Mouse (Mus musculus) myocyte (in vitro differentiated cells): ENCODE measurements at regions not wholly inside any gene's neighbourhood (a gene's known extent, or its start where the extent isn't known, plus 50 kb on each side); places are given as distances from the start of the nearest gene placed in this dataset.

Experiments used
- H3K27me3 ChIP-seq: one replicate; pipeline ENCODE4 v1.6.1; 2011; ENCODE audit not compliant: control insufficient read depth, insufficient read depth, insufficient read length
- H3K36me3 ChIP-seq: one replicate; pipeline ENCODE4 v1.6.1; 2011; ENCODE audit not compliant: control insufficient read depth, insufficient read depth
- H3K4me2 ChIP-seq: one replicate; pipeline ENCODE4 v1.6.1; 2011; ENCODE audit warnings: low read depth, control low read depth
- H3K4me3 ChIP-seq: one replicate; pipeline ENCODE4 v1.5.1; 2011; ENCODE audit warnings: mild to moderate bottlenecking, control low read depth, moderate library complexity
- H3K79me2 ChIP-seq: one replicate; pipeline ENCODE4 v1.6.1; 2011; ENCODE audit not compliant: control insufficient read depth, insufficient read depth
- H3ac ChIP-seq: one replicate; pipeline ENCODE4 v1.6.1; 2011; ENCODE audit not compliant: control insufficient read depth, insufficient read length
- CEBPB ChIP-seq: IDR thresholded peaks from 2 replicates; pipeline ENCODE4 v1.6.1; 2011; ENCODE audit warnings: mild to moderate bottlenecking, moderate library complexity; ENCODE audit not compliant: poor library complexity, insufficient read depth, severe bottlenecking
- E2F4 ChIP-seq: IDR thresholded peaks from one replicate; pipeline ENCODE4 v1.6.1; 2011; ENCODE audit warnings: mild to moderate bottlenecking, control low read depth, moderate library complexity; ENCODE audit not compliant: insufficient read depth
- MAX ChIP-seq: IDR thresholded peaks from one replicate; pipeline ENCODE4 v1.6.1; 2011; ENCODE audit warnings: low read depth, mild to moderate bottlenecking, control low read depth
- MYOD1 ChIP-seq, 3 experiments: IDR thresholded peaks; one replicate each; pipeline ENCODE4 v1.6.1; 2011; ENCODE audit warnings: control low read depth in 2 of 3, low read depth in 2 of 3, mild to moderate bottlenecking in 2 of 3, moderate library complexity in 1 of 3; ENCODE audit not compliant: insufficient read length in 2 of 3, control insufficient read depth in 1 of 3
- MYOG ChIP-seq, 3 experiments: IDR thresholded peaks; one replicate each; pipeline ENCODE4 v1.6.1; 2011; ENCODE audit warnings: control low read depth in 2 of 3, low read depth in 2 of 3, mild to moderate bottlenecking in 2 of 3; ENCODE audit not compliant: insufficient read length in 2 of 3, control insufficient read depth in 1 of 3, insufficient read depth in 1 of 3
- POLR2A ChIP-seq: IDR thresholded peaks from one replicate; pipeline ENCODE4 v1.6.1; 2011; ENCODE audit warnings: low read depth, mild to moderate bottlenecking, control low read depth, moderate library complexity; ENCODE audit not compliant: insufficient read length
- POLR2AphosphoS2 ChIP-seq: IDR thresholded peaks from one replicate; pipeline ENCODE4 v1.6.1; 2011; ENCODE audit warnings: low read depth, control low read depth; ENCODE audit not compliant: insufficient read length
- REST ChIP-seq: IDR thresholded peaks from one replicate; pipeline ENCODE4 v1.6.1; 2011; ENCODE audit warnings: mild to moderate bottlenecking, control low read depth, moderate library complexity; ENCODE audit not compliant: insufficient read depth, insufficient read length
- SRF ChIP-seq: IDR thresholded peaks from one replicate; pipeline ENCODE4 v1.6.1; 2011; ENCODE audit warnings: low read depth; ENCODE audit not compliant: control insufficient read depth, insufficient read length
- TCF12 ChIP-seq: IDR thresholded peaks from one replicate; pipeline ENCODE4 v1.6.1; 2011; ENCODE audit warnings: mild to moderate bottlenecking, control low read depth; ENCODE audit not compliant: poor library complexity, insufficient read depth, severe bottlenecking
- TCF3 ChIP-seq: IDR thresholded peaks from one replicate; pipeline ENCODE4 v1.6.1; 2011; ENCODE audit warnings: low read depth, control low read depth; ENCODE audit not compliant: insufficient read length
- USF1 ChIP-seq: IDR thresholded peaks from one replicate; pipeline ENCODE4 v1.6.1; 2011; ENCODE audit warnings: low read depth, mild to moderate bottlenecking, control low read depth, moderate library complexity

DNA sequence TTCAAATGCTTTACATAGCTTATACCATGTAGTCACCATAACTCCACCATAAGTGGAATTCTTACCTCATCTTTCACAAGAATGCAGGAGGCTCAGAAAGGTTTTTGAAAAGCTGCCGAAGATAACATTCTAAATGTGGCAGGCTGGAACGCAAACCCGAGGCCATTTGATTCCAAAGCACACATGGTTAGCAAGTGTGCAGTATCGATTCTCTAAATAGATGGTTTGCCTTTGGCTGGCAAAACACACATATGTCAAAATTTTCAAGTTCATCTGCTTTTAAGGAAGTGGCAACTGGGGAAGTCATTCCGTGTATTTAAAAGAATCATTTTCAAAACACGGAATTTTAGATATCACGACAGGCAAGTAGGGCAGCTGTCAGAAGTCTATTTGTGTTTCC lies 609.8 kb downstream of the Actr3 start:
- TF ChIP-seq E2F4 = no peak
- no peak for TF ChIP-seq CEBPB
- TF ChIP-seq MYOD1 (IDR thresholded peaks at IDR 0.05; ENCODE audit: control insufficient read depth in 1 of 3, insufficient read length in 2 of 3, low read depth in 2 of 3) = no peak
- TF ChIP-seq POLR2AphosphoS2 = no peak
- no peak for TF ChIP-seq SRF
- no peak for TF ChIP-seq USF1
- TF ChIP-seq MYOG (IDR thresholded peaks at IDR 0.05; ENCODE audit: control insufficient read depth in 1 of 3, insufficient read depth in 1 of 3, insufficient read length in 2 of 3, low read depth in 2 of 3) = no peak
- no peaks in the 10 kb centered on the region for H3K27me3 ChIP-seq
- H3K4me3 ChIP-seq = no peak overlapping the region
- no peaks in the 10 kb centered on the region for H3K36me3 ChIP-seq
- no peak overlapping the region for H3ac ChIP-seq
- H3K79me2 ChIP-seq = no peaks in the 10 kb centered on the region
- H3K4me2 ChIP-seq = no peak overlapping the region

- TF ChIP-seq POLR2AphosphoS2 (no peak), TCF3 (no peak), CEBPB (no peak), MAX (no peak), REST (no peak), USF1 (no peak), SRF (no peak), POLR2A (no peak), MYOG (IDR thresholded peaks at IDR 0.05; ENCODE audit: control insufficient read depth in 1 of 3, insufficient read depth in 1 of 3, insufficient read length in 2 of 3, low read depth in 2 of 3) (no peak), TCF12 (no peak), E2F4 (no peak), MYOD1 (IDR thresholded peaks at IDR 0.05; ENCODE audit: control insufficient read depth in 1 of 3, insufficient read length in 2 of 3, low read depth in 2 of 3) (no peak)
These were observed 642.5 kb downstream of the Actr3 start for GRCm38 (mm10) chr1:124793026-124793425.

GRCm38 (mm10) chr1:124790646-124791045 lies 644.9 kb downstream of the Actr3 start:
- Histone ChIP-seq H3K36me3 (no peaks in the 10 kb centered on the region), H3K79me2 (no peaks in the 10 kb centered on the region), H3K4me3 (no peak overlapping the region), H3K27me3 (no peaks in the 10 kb centered on the region), H3K4me2 (no peak overlapping the region), H3ac (no peak overlapping the region)
- TF ChIP-seq CEBPB (no peak), MYOG (IDR thresholded peaks at IDR 0.05; ENCODE audit: control insufficient read depth in 1 of 3, insufficient read depth in 1 of 3, insufficient read length in 2 of 3, low read depth in 2 of 3) (no peak)

More at GRCm38 (mm10) chr1:124793026-124793425, 642.5 kb downstream of the Actr3 start:
- no peak overlapping the region for H3ac ChIP-seq
- no peak overlapping the region for H3K4me3 ChIP-seq
- H3K4me2 ChIP-seq = no peak overlapping the region
- no peaks in the 10 kb centered on the region for H3K79me2 ChIP-seq
- H3K27me3 ChIP-seq = no peaks in the 10 kb centered on the region
- no peaks in the 10 kb centered on the region for H3K36me3 ChIP-seq

- H3ac ChIP-seq = no peak overlapping the region
- H3K79me2 ChIP-seq = no peaks in the 10 kb centered on the region
- TF ChIP-seq POLR2A (no peak), TCF3 (no peak), SRF (no peak), POLR2AphosphoS2 (no peak), MYOD1 (IDR thresholded peaks at IDR 0.05; ENCODE audit: control insufficient read depth in 1 of 3, insufficient read length in 2 of 3, low read depth in 2 of 3) (no peak), MYOG (IDR thresholded peaks at IDR 0.05; ENCODE audit: control insufficient read depth in 1 of 3, insufficient read depth in 1 of 3, insufficient read length in 2 of 3, low read depth in 2 of 3) (no peak), CEBPB (no peak), E2F4 (no peak), MAX (no peak), USF1 (no peak), TCF12 (no peak), REST (no peak)
- no peak overlapping the region for H3K4me3 ChIP-seq
- no peak overlapping the region for H3K4me2 ChIP-seq
- H3K27me3 ChIP-seq = no peaks in the 10 kb centered on the region
- H3K36me3 ChIP-seq = no peaks in the 10 kb centered on the region
These were observed 645.4 kb downstream of the Actr3 start for GRCm38 (mm10) chr1:124790130-124790529.

- H3ac ChIP-seq = no peak overlapping the region
- no peak overlapping the region for H3K4me2 ChIP-seq
These were observed 652.5 kb downstream of the Actr3 start for GRCm38 (mm10) chr1:124783066-124783465.

More at GRCm38 (mm10) chr1:124783066-124783465, 652.5 kb downstream of the Actr3 start:
- no peak overlapping the region for H3K4me3 ChIP-seq
- H3K79me2 ChIP-seq = no peaks in the 10 kb centered on the region
- H3K36me3 ChIP-seq = no peaks in the 10 kb centered on the region
- no peaks in the 10 kb centered on the region for H3K27me3 ChIP-seq
- TF ChIP-seq POLR2AphosphoS2 (no peak), CEBPB (no peak), USF1 (no peak), REST (no peak), TCF12 (no peak), MYOD1 (IDR thresholded peaks at IDR 0.05; ENCODE audit: control insufficient read depth in 1 of 3, insufficient read length in 2 of 3, low read depth in 2 of 3) (no peak), MAX (no peak), E2F4 (no peak), MYOG (IDR thresholded peaks at IDR 0.05; ENCODE audit: control insufficient read depth in 1 of 3, insufficient read depth in 1 of 3, insufficient read length in 2 of 3, low read depth in 2 of 3) (no peak), SRF (no peak), TCF3 (no peak), POLR2A (no peak)
